Mouse (Mus musculus) midbrain, embryonic 11.5 days (tissue): ENCODE results near the gene Unc13d. TPM values are rescaled to one million over a fixed set of nuclear protein-coding genes. Genes with fewer than 3 reads are reported as not detected.

ENCODE experiments used
- ATAC-seq: fragments of 200-750 bp; cut with Nextera tagmentation; 2 replicates; pipeline ENCODE4 v1.8.0; 2017; ENCODE audit warnings: moderate TSS enrichment, moderate library complexity; ENCODE audit not compliant: low FRiP score
- DNase-seq: peaks from one replicate; pipeline ENCODE4 v3.0.0; 2015; ENCODE audit warnings: low spot score; ENCODE audit errors: missing footprints
- H3K27ac ChIP-seq: fragments of 300-500 bp; sonication (generic); 2 replicates; pipeline ENCODE4 v1.5.1; 2014; ENCODE audit warnings: low read depth, low read length
- H3K27me3 ChIP-seq: fragments of 300-500 bp; sonication (generic); 2 replicates; pipeline ENCODE4 v1.6.1; 2014; ENCODE audit warnings: mild to moderate bottlenecking, low read length, moderate library complexity, mixed read lengths; ENCODE audit not compliant: control insufficient read depth, insufficient read depth
- H3K36me3 ChIP-seq: fragments of 300-500 bp; sonication (generic); 2 replicates; pipeline ENCODE4 v1.6.1; 2014; ENCODE audit warnings: mild to moderate bottlenecking, low read length, moderate library complexity, mixed read lengths; ENCODE audit not compliant: control insufficient read depth, insufficient read depth
- H3K4me1 ChIP-seq: fragments of 300-500 bp; sonication (generic); 2 replicates; pipeline ENCODE4 v1.6.1; 2014; ENCODE audit warnings: low read length; ENCODE audit not compliant: control insufficient read depth, insufficient read depth
- H3K4me2 ChIP-seq: fragments of 300-500 bp; sonication (generic); 2 replicates; pipeline ENCODE4 v1.6.1; 2014; ENCODE audit warnings: mild to moderate bottlenecking, moderate library complexity
- H3K4me3 ChIP-seq: fragments of 300-500 bp; sonication (generic); 2 replicates; pipeline ENCODE4 v1.5.1; 2014; ENCODE audit warnings: low read depth, low read length
- H3K9ac ChIP-seq: fragments of 300-500 bp; sonication (generic); 2 replicates; pipeline ENCODE4 v1.6.1; 2014; ENCODE audit warnings: low read length
- H3K9me3 ChIP-seq: fragments of 300-500 bp; sonication (generic); 2 replicates; pipeline ENCODE4 v1.6.1; 2016; ENCODE audit warnings: low read length; ENCODE audit not compliant: control insufficient read depth
- WGBS: fragments of 180-500 bp; shearing (Covaris S2); extraction: QIAGEN DNeasy Blood & Tissue Kit; methylation state at CpG from one replicate; pipeline ENCODE4 v1.1.7; 2014; 5-methylcytosine and 5-hydroxymethylcytosine counted together
- polyA plus RNA-seq: library from polyadenylated mRNA; unstranded; fragments of >200 nt; fragmentation: Nextera tagmentation; extraction: Ambion mirVana; gene quantifications from 2 replicates; pipeline ENCODE4 v1.2.1, GENCODE M21; 2014

Unc13d gene
- polyA plus RNA-seq, 1 experiment from 2014 or later, result 0.82 TPM

- 2% methylated on average over 70 of the region's 70 CpGs for WGBS
- Histone ChIP-seq H3K4me2 (peak overlapping the region; percentile 23), H3K27ac (no peak overlapping the region), H3K9ac (no peak overlapping the region), H3K4me3 (peak overlapping the region; percentile 21), H3K9me3 (no peaks in the 10 kb centered on the region), H3K36me3 (no peaks in the 10 kb centered on the region), H3K4me1 (peaks cover 23% of the 10 kb centered on the region), H3K27me3 (peaks cover 56% of the 10 kb centered on the region)
- ATAC-seq, result no peak
- DNase-seq, result peak; percentile 92
These were observed 31.8 kb upstream of the Unc13d start for GRCm38 (mm10) chr11:116109441-116110081.

- peak; percentile 92 for DNase-seq
These were observed 30.8 kb upstream of the Unc13d start for GRCm38 (mm10) chr11:116108464-116109137.

GRCm38 (mm10) chr11:116107777-116108285 lies 30.1 kb upstream of the Unc13d start:
- Histone ChIP-seq H3K36me3 (no peaks in the 10 kb centered on the region), H3K27ac (no peak overlapping the region), H3K27me3 (peaks cover 56% of the 10 kb centered on the region), H3K9ac (no peak overlapping the region), H3K4me2 (no peak overlapping the region), H3K4me3 (no peak overlapping the region), H3K4me1 (peaks cover 33% of the 10 kb centered on the region), H3K9me3 (no peaks in the 10 kb centered on the region)
- DNase-seq (peak; percentile 90), ATAC-seq (no peak)
- 6% methylated on average over 19 of the region's 19 CpGs for WGBS

More at GRCm38 (mm10) chr11:116108464-116109137, 30.8 kb upstream of the Unc13d start:
- Histone ChIP-seq H3K36me3 (no peaks in the 10 kb centered on the region), H3K9ac (no peak overlapping the region), H3K27me3 (peaks cover 56% of the 10 kb centered on the region), H3K9me3 (no peaks in the 10 kb centered on the region), H3K27ac (no peak overlapping the region), H3K4me1 (peaks cover 31% of the 10 kb centered on the region), H3K4me3 (no peak overlapping the region), H3K4me2 (no peak overlapping the region)
- WGBS, result 4% methylated on average over 23 of the region's 23 CpGs
- ATAC-seq, result no peak

GRCm38 (mm10) chr11:116106963-116107776 lies 29.4 kb upstream of the Unc13d start:
- H3K9me3 ChIP-seq, result no peaks in the 10 kb centered on the region
- no peak overlapping the region for H3K4me3 ChIP-seq
- no peak overlapping the region for H3K4me2 ChIP-seq
- no peak overlapping the region for H3K27ac ChIP-seq
- peaks cover 56% of the 10 kb centered on the region for H3K27me3 ChIP-seq
- peaks cover 34% of the 10 kb centered on the region for H3K4me1 ChIP-seq
- DNase-seq (peak; percentile 89), ATAC-seq (no peak)
- no peaks in the 10 kb centered on the region for H3K36me3 ChIP-seq
- 18% methylated on average over 14 of the region's 14 CpGs for WGBS
- no peak overlapping the region for H3K9ac ChIP-seq

- ATAC-seq (peak; percentile 33), DNase-seq (peak; percentile 91)
- Histone ChIP-seq H3K4me3 (no peak overlapping the region; the same call in 1 of the 2 replicates), H3K4me1 (peaks cover 38% of the 10 kb centered on the region), H3K27ac (no peak overlapping the region), H3K9me3 (no peaks in the 10 kb centered on the region), H3K27me3 (peaks cover 52% of the 10 kb centered on the region), H3K9ac (peak overlapping the region; percentile 9; the same call in 1 of the 2 replicates), H3K36me3 (no peaks in the 10 kb centered on the region), H3K4me2 (peak overlapping the region; percentile 30)
- WGBS, result 18% methylated on average over 32 of the region's 32 CpGs
These were observed 28.6 kb upstream of the Unc13d start for GRCm38 (mm10) chr11:116106154-116106962.

GRCm38 (mm10) chr11:116105065-116105464 lies 27.3 kb upstream of the Unc13d start:
- H3K9me3 ChIP-seq, result no peaks in the 10 kb centered on the region
- DNase-seq, result no peak
- no peak overlapping the region for H3K9ac ChIP-seq
- no peaks in the 10 kb centered on the region for H3K36me3 ChIP-seq
- peaks cover 43% of the 10 kb centered on the region for H3K27me3 ChIP-seq
- H3K4me2 ChIP-seq, result no peak overlapping the region
- H3K4me1 ChIP-seq, result peaks cover 38% of the 10 kb centered on the region
- 92% methylated on average over 2 of the region's 2 CpGs for WGBS
- H3K4me3 ChIP-seq, result no peak overlapping the region
- H3K27ac ChIP-seq, result no peak overlapping the region
- ATAC-seq, result no peak

GRCm38 (mm10) chr11:116104006-116104646 lies 26.4 kb upstream of the Unc13d start:
- ATAC-seq, result no peak
- no peak for DNase-seq
- H3K36me3 ChIP-seq, result no peaks in the 10 kb centered on the region
- no peak overlapping the region for H3K4me2 ChIP-seq
- no peak overlapping the region for H3K27ac ChIP-seq
- WGBS, result 56% methylated on average over 14 of the region's 14 CpGs
- H3K9ac ChIP-seq, result peak overlapping the region; percentile 30
- H3K4me3 ChIP-seq, result no peak overlapping the region
- no peaks in the 10 kb centered on the region for H3K9me3 ChIP-seq
- peaks cover 34% of the 10 kb centered on the region for H3K27me3 ChIP-seq
- H3K4me1 ChIP-seq, result peaks cover 31% of the 10 kb centered on the region

- ATAC-seq (no peak), DNase-seq (no peak)
- H3K27me3 ChIP-seq, result peaks cover 28% of the 10 kb centered on the region
- no peak overlapping the region for H3K4me2 ChIP-seq
- no peaks in the 10 kb centered on the region for H3K9me3 ChIP-seq
- H3K27ac ChIP-seq, result no peak overlapping the region
- H3K4me3 ChIP-seq, result no peak overlapping the region
- H3K36me3 ChIP-seq, result no peaks in the 10 kb centered on the region
- H3K9ac ChIP-seq, result no peak overlapping the region
- 77% methylated on average over 12 of the region's 12 CpGs for WGBS
- peaks cover 31% of the 10 kb centered on the region for H3K4me1 ChIP-seq
These were observed 25.8 kb upstream of the Unc13d start for GRCm38 (mm10) chr11:116103572-116103971.
